Mouse (Mus musculus): ENCODE results near the gene Trpm3. TPM values are rescaled to one million over a fixed set of nuclear protein-coding genes. Genes with fewer than 3 reads are reported as not detected.

The Trpm3 gene
- polyA plus RNA-seq, 1 experiment: 53.1 TPM

DNA sequence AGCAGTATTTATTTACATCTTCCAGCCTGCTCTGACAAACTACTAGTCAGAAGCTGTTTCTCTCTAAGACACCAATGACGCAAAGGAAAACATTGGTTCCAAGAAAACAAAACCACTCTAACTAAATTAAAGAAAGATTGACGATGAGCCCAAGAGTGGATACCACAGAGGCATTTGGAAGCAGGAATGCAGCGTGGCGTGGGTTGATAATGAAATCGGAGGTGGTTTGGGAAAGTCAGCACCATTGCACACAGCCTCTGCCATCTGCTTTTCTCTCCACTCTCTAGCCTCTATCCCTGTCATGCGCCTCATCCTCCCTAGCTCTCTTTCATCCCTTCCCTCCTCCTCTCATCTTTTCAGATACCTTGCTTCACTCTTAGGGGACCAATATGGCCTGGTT is 826.6 kb downstream of the Trpm3 start:
- H3K27ac ChIP-seq (ENCODE audit: insufficient read depth, low read length): no peak overlapping the region
- H3K4me3 ChIP-seq (replicated peaks; ENCODE audit: insufficient read depth, low read depth, low read length): no peak overlapping the region
- DNase-seq: no peak
- no peaks in the 10 kb centered on the region for H3K27me3 ChIP-seq (ENCODE audit: control insufficient read depth, insufficient read depth, low read length)
- H3K4me1 ChIP-seq (ENCODE audit: control insufficient read depth, insufficient read depth, low read length): peaks cover 31% of the 10 kb centered on the region
- no peak for TF ChIP-seq CTCF (IDR thresholded peaks at IDR 0.05; ENCODE audit: borderline replicate concordance, insufficient read depth, low read depth, low read length)
- no peak for TF ChIP-seq POLR2A (IDR thresholded peaks at IDR 0.05; ENCODE audit: borderline replicate concordance, insufficient read depth, low read length)
- 51% methylated on average over 6 of the region's 6 CpGs for WGBS

DNA sequence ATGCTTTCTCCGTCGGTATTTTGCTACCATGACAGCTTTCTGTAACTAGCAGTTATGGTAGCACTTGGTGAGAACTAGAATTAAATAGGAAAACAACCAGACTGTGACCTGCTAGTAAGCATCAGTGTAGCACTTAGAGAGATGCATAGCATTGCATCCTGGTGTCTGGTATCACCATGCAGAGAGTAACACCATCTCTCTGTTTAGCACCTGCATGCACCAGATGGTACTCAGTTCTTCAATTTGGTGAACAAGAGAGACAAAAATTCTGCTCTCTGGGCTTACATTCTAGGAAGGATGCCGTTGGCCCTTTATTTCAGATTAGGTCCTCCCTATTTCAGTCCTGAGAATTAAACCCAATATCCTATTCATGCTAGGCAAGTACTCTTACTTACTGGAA is 834.4 kb downstream of the Trpm3 start:
- Histone ChIP-seq H3K4me1 (ENCODE audit: control insufficient read depth, insufficient read depth, low read length) (peaks cover 20% of the 10 kb centered on the region), H3K27me3 (ENCODE audit: control insufficient read depth, insufficient read depth, low read length) (no peaks in the 10 kb centered on the region), H3K27ac (ENCODE audit: insufficient read depth, low read length) (peak overlapping the region; percentile 51; the same call in 1 of the 2 replicates), H3K4me3 (replicated peaks; ENCODE audit: insufficient read depth, low read depth, low read length) (no peak overlapping the region)
- no peak for TF ChIP-seq POLR2A (IDR thresholded peaks at IDR 0.05; ENCODE audit: borderline replicate concordance, insufficient read depth, low read length)
- no peak for TF ChIP-seq CTCF (IDR thresholded peaks at IDR 0.05; ENCODE audit: borderline replicate concordance, insufficient read depth, low read depth, low read length)
- peak; percentile 38 to 65 for DNase-seq
- 58% methylated on average over 3 of the region's 3 CpGs for WGBS

DNA sequence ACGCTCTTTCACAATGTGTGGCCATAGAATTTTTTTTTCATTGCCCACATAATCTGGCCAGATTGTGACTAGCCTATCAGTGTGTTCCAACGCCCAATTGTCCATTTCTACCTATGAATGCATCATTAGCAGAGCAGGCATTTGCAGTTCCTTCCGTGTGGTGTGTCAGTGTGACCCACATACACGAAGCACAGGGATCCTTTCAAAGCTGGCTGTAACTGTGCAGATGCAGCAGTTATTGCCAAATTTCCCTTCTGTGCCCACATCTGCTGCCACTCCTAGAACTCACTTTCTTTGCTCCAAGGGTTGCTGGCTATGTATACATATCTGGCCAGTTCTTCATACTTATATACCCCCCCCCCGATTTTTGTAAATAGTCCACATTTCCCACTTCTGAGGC is 834.9 kb downstream of the Trpm3 start:
- peak overlapping the region; percentile 51; the same call in 1 of the 2 replicates for H3K27ac ChIP-seq (ENCODE audit: insufficient read depth, low read length)

DNA sequence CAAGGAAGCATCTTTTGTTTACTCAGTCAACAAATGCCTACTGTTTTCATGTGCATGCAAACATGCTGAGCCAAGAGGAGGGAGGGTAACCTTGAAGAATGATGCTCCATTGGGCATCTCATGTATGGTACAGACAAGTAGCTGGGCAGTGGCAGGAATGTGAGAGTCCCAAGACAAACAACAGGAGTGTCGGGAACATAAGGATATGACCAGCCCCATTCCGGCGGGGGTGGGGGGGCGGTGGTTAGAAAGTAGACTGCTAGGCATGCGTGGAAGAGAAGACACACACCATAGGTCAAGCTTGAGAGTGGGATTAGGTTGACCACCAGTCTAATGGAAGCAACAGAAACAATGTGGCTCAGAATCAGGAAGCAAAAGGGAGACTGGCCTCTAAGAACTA is 837.0 kb downstream of the Trpm3 start:
- H3K27me3 ChIP-seq (ENCODE audit: control insufficient read depth, insufficient read depth, low read length): no peaks in the 10 kb centered on the region
- H3K27ac ChIP-seq (ENCODE audit: insufficient read depth, low read length): no peak overlapping the region
- peak in 1 of 2 experiments; percentile 16 for DNase-seq
- no peak overlapping the region for H3K4me3 ChIP-seq (replicated peaks; ENCODE audit: insufficient read depth, low read depth, low read length)
- peaks cover 21% of the 10 kb centered on the region for H3K4me1 ChIP-seq (ENCODE audit: control insufficient read depth, insufficient read depth, low read length)
- 97% methylated on average over 5 of the region's 5 CpGs for WGBS
- TF ChIP-seq CTCF (IDR thresholded peaks at IDR 0.05; ENCODE audit: borderline replicate concordance, insufficient read depth, low read depth, low read length) (no peak), POLR2A (IDR thresholded peaks at IDR 0.05; ENCODE audit: borderline replicate concordance, insufficient read depth, low read length) (no peak)

More for the DNA sequence above, 834.9 kb downstream of the Trpm3 start:
- peak in 1 of 2 experiments; percentile 24 for DNase-seq
- 53% methylated on average over 5 of the region's 5 CpGs for WGBS
- peaks cover 21% of the 10 kb centered on the region for H3K4me1 ChIP-seq (ENCODE audit: control insufficient read depth, insufficient read depth, low read length)
- TF ChIP-seq POLR2A (IDR thresholded peaks at IDR 0.05; ENCODE audit: borderline replicate concordance, insufficient read depth, low read length) (no peak), CTCF (IDR thresholded peaks at IDR 0.05; ENCODE audit: borderline replicate concordance, insufficient read depth, low read depth, low read length) (no peak)
- H3K4me3 ChIP-seq (replicated peaks; ENCODE audit: insufficient read depth, low read depth, low read length): no peak overlapping the region
- no peaks in the 10 kb centered on the region for H3K27me3 ChIP-seq (ENCODE audit: control insufficient read depth, insufficient read depth, low read length)

DNA sequence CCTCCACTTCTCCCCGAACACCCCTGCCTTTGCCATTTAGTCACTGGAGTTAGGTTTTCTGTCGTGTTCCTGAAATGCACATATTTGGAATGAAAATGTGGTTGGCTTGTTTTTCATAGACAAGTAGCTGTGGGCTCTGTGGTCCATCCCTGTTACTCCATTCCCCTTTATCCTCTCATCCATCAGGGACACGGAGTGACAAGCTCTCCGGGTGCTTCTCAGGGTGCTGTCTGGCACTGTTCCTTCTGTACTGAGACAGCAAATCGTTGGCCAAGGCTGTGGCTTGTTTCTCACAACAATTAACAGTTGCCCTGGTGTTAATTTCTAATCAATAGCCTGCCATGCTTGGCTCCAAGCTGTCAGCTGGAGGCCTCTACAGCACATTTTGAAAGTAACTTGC is 838.7 kb downstream of the Trpm3 start:
- Histone ChIP-seq H3K27me3 (ENCODE audit: control insufficient read depth, insufficient read depth, low read length) (no peaks in the 10 kb centered on the region), H3K27ac (ENCODE audit: insufficient read depth, low read length) (peak overlapping the region; percentile 47), H3K4me3 (replicated peaks; ENCODE audit: insufficient read depth, low read depth, low read length) (no peak overlapping the region), H3K4me1 (ENCODE audit: control insufficient read depth, insufficient read depth, low read length) (peaks cover 21% of the 10 kb centered on the region)
- WGBS: 26% methylated on average over 5 of the region's 5 CpGs
- TF ChIP-seq POLR2A (IDR thresholded peaks at IDR 0.05; ENCODE audit: borderline replicate concordance, insufficient read depth, low read length) (no peak), CTCF (IDR thresholded peaks at IDR 0.05; ENCODE audit: borderline replicate concordance, insufficient read depth, low read depth, low read length) (no peak)
- no peak for DNase-seq

DNA sequence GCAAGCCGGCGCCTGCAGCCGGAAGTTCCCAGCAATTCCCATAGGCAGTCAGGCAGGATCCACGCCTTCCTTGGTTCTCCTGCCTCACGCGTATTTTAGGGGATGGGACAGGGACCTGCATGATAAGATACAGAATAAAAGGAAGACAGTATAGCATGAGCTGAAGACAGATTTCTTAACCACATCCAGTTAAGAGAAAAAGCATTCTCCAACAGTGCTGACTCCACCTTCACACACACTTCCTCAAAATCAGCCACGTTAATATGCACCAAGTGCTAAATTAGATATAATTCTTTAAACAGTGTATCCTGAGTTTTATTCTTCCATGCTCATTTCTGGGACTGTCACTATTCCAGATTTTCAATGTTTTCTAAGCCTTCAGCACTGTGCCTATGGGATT is 839.9 kb downstream of the Trpm3 start:
- 97% methylated on average over 7 of the region's 7 CpGs for WGBS
- Histone ChIP-seq H3K27ac (ENCODE audit: insufficient read depth, low read length) (no peak overlapping the region), H3K27me3 (ENCODE audit: control insufficient read depth, insufficient read depth, low read length) (no peaks in the 10 kb centered on the region), H3K4me1 (ENCODE audit: control insufficient read depth, insufficient read depth, low read length) (peaks cover 14% of the 10 kb centered on the region), H3K4me3 (replicated peaks; ENCODE audit: insufficient read depth, low read depth, low read length) (no peak overlapping the region)
- DNase-seq: no peak
- no peak for TF ChIP-seq CTCF (IDR thresholded peaks at IDR 0.05; ENCODE audit: borderline replicate concordance, insufficient read depth, low read depth, low read length)
- no peak for TF ChIP-seq POLR2A (IDR thresholded peaks at IDR 0.05; ENCODE audit: borderline replicate concordance, insufficient read depth, low read length)

DNA sequence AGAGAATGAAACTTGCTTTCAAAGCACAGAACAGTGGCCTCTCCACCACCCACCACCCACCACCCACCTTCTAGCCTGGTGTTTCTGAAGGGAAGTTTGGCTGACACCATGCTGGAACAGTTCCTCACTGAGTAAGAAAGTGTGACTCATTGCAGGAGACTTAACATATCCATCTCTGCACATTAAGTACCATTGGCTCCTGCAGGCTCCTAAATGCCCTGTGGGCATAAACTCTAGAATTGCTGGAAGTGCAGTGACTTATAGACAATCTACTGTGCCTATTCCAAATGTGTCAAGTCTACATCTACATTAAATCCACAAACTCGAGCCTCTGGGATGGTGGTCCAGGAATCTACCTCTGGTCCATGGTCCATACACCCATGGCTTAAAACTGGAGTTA is 840.3 kb downstream of the Trpm3 start:
- DNase-seq: peak in 1 of 2 experiments; percentile 6
- TF ChIP-seq CTCF (IDR thresholded peaks at IDR 0.05; ENCODE audit: borderline replicate concordance, insufficient read depth, low read depth, low read length) (no peak), POLR2A (IDR thresholded peaks at IDR 0.05; ENCODE audit: borderline replicate concordance, insufficient read depth, low read length) (no peak)
- no peak overlapping the region for H3K27ac ChIP-seq (ENCODE audit: insufficient read depth, low read length)
- H3K4me1 ChIP-seq (ENCODE audit: control insufficient read depth, insufficient read depth, low read length): peaks cover 13% of the 10 kb centered on the region
- no peaks in the 10 kb centered on the region for H3K27me3 ChIP-seq (ENCODE audit: control insufficient read depth, insufficient read depth, low read length)
- H3K4me3 ChIP-seq (replicated peaks; ENCODE audit: insufficient read depth, low read depth, low read length): no peak overlapping the region
- 61% methylated on average over 1 of the region's 1 CpGs for WGBS

DNA sequence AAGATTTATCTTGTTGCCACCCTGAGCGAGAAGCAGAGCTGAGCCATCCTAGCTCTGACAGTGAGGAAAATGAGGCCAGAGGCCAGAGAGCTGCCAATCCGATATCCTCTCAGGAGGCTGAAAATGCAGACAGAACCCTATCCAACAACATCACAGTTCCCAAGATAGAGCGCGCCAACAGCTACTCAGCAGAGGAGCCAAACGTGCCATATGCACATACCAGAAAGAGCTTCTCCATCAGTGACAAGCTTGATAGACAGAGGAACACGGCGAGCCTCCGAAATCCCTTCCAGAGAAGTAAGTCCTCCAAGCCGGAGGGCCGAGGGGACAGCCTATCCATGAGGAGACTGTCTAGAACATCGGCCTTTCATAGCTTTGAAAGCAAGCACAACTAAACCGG is 849.1 kb downstream of the Trpm3 start:
- 19% methylated on average over 12 of the region's 12 CpGs for WGBS
- Histone ChIP-seq H3K27ac (ENCODE audit: insufficient read depth, low read length) (peak overlapping the region; percentile 74), H3K4me3 (replicated peaks; ENCODE audit: insufficient read depth, low read depth, low read length) (no peak overlapping the region), H3K4me1 (ENCODE audit: control insufficient read depth, insufficient read depth, low read length) (peaks cover 23% of the 10 kb centered on the region; the same call in 1 of the 2 replicates), H3K27me3 (ENCODE audit: control insufficient read depth, insufficient read depth, low read length) (no peaks in the 10 kb centered on the region)
- peak; percentile 72 to 85 for DNase-seq
- TF ChIP-seq CTCF (IDR thresholded peaks at IDR 0.05; ENCODE audit: borderline replicate concordance, insufficient read depth, low read depth, low read length): no peak
- no peak for TF ChIP-seq POLR2A (IDR thresholded peaks at IDR 0.05; ENCODE audit: borderline replicate concordance, insufficient read depth, low read length)

All from cerebellum, adult 2 months (tissue).